Mouse (Mus musculus) forebrain, postnatal 0 days (tissue): ENCODE results near the gene Tmco1. TPM values are rescaled to one million over a fixed set of nuclear protein-coding genes. Genes with fewer than 3 reads are reported as not detected.
"Not testable (repeated sequence)": the region's sequence is repeated elsewhere in the genome, so short reads cannot be mapped to it uniquely, and the experiment has no call there.

Source experiments
- ATAC-seq: fragments of 200-750 bp; cut with Nextera tagmentation; 2 replicates; pipeline ENCODE4 v1.8.0; 2017; ENCODE audit warnings: mild to moderate bottlenecking, moderate library complexity
- DNase-seq: peaks from one replicate; pipeline ENCODE4 v3.0.0-alpha.2; 2015
- H3K27ac ChIP-seq: fragments of 300-500 bp; sonication (generic); 2 replicates; pipeline ENCODE4 v1.5.1; 2014; ENCODE audit warnings: low read depth, mild to moderate bottlenecking, antibody characterized with exemption, low read length, moderate library complexity, mixed read lengths
- H3K27me3 ChIP-seq: fragments of 300-500 bp; sonication (generic); 2 replicates; pipeline ENCODE4 v1.6.1; 2014; ENCODE audit warnings: mild to moderate bottlenecking, low read length, mixed read lengths; ENCODE audit not compliant: insufficient read depth
- H3K36me3 ChIP-seq: fragments of 300-500 bp; sonication (generic); 2 replicates; pipeline ENCODE4 v1.6.1; 2014; ENCODE audit warnings: mild to moderate bottlenecking, moderate library complexity; ENCODE audit not compliant: insufficient read depth
- H3K4me1 ChIP-seq: fragments of 300-500 bp; sonication (generic); 2 replicates; pipeline ENCODE4 v1.6.1; 2014; ENCODE audit warnings: antibody characterized with exemption; ENCODE audit not compliant: insufficient read depth
- H3K4me2 ChIP-seq: fragments of 300-500 bp; sonication (generic); 2 replicates; pipeline ENCODE4 v1.6.1; 2014; ENCODE audit warnings: low read depth, mild to moderate bottlenecking, moderate library complexity
- H3K4me3 ChIP-seq: fragments of 300-500 bp; sonication (generic); 2 replicates; pipeline ENCODE4 v1.5.1; 2014; ENCODE audit warnings: low read depth, low read length, mixed read lengths
- H3K9ac ChIP-seq: fragments of 300-500 bp; sonication (generic); 2 replicates; pipeline ENCODE4 v1.6.1; 2014; ENCODE audit warnings: mild to moderate bottlenecking
- H3K9me3 ChIP-seq: fragments of 300-500 bp; sonication (generic); 2 replicates; pipeline ENCODE4 v1.6.1; 2016; ENCODE audit warnings: low read length
- CTCF ChIP-seq: sonication (generic); IDR thresholded peaks from 2 replicates; pipeline ENCODE4 v1.5.1; 2016; ENCODE audit warnings: antibody characterized with exemption, control low read depth, low read depth
- WGBS: fragments of 180-500 bp; shearing (Covaris S2); extraction: QIAGEN DNeasy Blood & Tissue Kit; methylation state at CpG from one replicate; pipeline ENCODE4 v1.1.7; 2014; 5-methylcytosine and 5-hydroxymethylcytosine counted together
- polyA plus RNA-seq: library from polyadenylated mRNA; unstranded; fragments of >200 nt; fragmentation: Nextera tagmentation; extraction: Ambion mirVana; gene quantifications from 2 replicates; pipeline ENCODE4 v1.2.1, GENCODE M21; 2015
- total RNA-seq: library from RNA; depleted of rRNA; stranded (reverse); fragments of >200 nt; gene quantifications from 2 replicates; pipeline ENCODE4 v1.2.3, GENCODE M21; 2014

Tmco1 gene
- total and polyA plus RNA-seq, 2 experiments from 2014 or later = 55.2 to 70.0 TPM

- no peak overlapping the region for H3K4me2 ChIP-seq
- H3K9ac ChIP-seq = no peak overlapping the region
- no peaks in the 10 kb centered on the region for H3K27me3 ChIP-seq
- no peak for ATAC-seq
- H3K4me3 ChIP-seq = no peak overlapping the region
- H3K9me3 ChIP-seq = no peaks in the 10 kb centered on the region
- no peak for DNase-seq
- 0 out of 2 replicates have a peak, but pooled peaks cover 4% of the 10 kb centered on the region for H3K4me1 ChIP-seq
- H3K27ac ChIP-seq = no peak overlapping the region
- H3K36me3 ChIP-seq = no peaks in the 10 kb centered on the region
- TF ChIP-seq CTCF = no peak
- WGBS = 88% methylated on average over 10 of the region's 10 CpGs
Observed at GRCm38 (mm10) chr1:167342831-167343230, 34.7 kb downstream of the Tmco1 start.

GRCm38 (mm10) chr1:167345994-167346520 lies 37.9 kb downstream of the Tmco1 start:
- H3K9ac ChIP-seq, H3K36me3 ChIP-seq, DNase-seq, H3K27me3 ChIP-seq, ATAC-seq, H3K27ac ChIP-seq, H3K4me2 ChIP-seq, H3K9me3 ChIP-seq, H3K4me1 ChIP-seq, H3K4me3 ChIP-seq: not testable (repeated sequence)
- WGBS = 94% methylated on average over 10 of the region's 10 CpGs

GRCm38 (mm10) chr1:167349206-167349605 lies 41.0 kb downstream of the Tmco1 start:
- H3K4me2 ChIP-seq, H3K27me3 ChIP-seq, ATAC-seq, H3K4me1 ChIP-seq, H3K4me3 ChIP-seq, DNase-seq, H3K27ac ChIP-seq, H3K36me3 ChIP-seq, H3K9ac ChIP-seq, H3K9me3 ChIP-seq: not testable (repeated sequence)
- 62% methylated on average over 3 of the region's 3 CpGs for WGBS

GRCm38 (mm10) chr1:167349815-167350596 lies 41.8 kb downstream of the Tmco1 start, which contains the start of gene Aldh9a1:
Gene Aldh9a1 (plus strand): TSS chr1:167349991.
- H3K36me3 ChIP-seq = peaks cover 10% of the 10 kb centered on the region
- DNase-seq = peak; percentile 90
- no peaks in the 10 kb centered on the region for H3K4me1 ChIP-seq
- no peaks in the 10 kb centered on the region for H3K27me3 ChIP-seq
- no peaks in the 10 kb centered on the region for H3K9me3 ChIP-seq
- H3K27ac ChIP-seq = peak within 1 kb of the TSS; percentile 74
- peak; percentile 98 for ATAC-seq
- WGBS = 3% methylated on average over 55 of the region's 55 CpGs
- H3K9ac ChIP-seq = peak within 1 kb of the TSS; percentile 79
- peak within 1 kb of the TSS; percentile 71 for H3K4me2 ChIP-seq
- H3K4me3 ChIP-seq = peak within 1 kb of the TSS; percentile 64
- TF ChIP-seq CTCF = 0 out of 2 replicates have a peak, but pooled peaks have one; percentile 14

- Histone ChIP-seq H3K9me3 (no peaks in the 10 kb centered on the region), H3K9ac (peak overlapping the region; percentile 79), H3K27me3 (no peaks in the 10 kb centered on the region), H3K36me3 (peaks cover 18% of the 10 kb centered on the region), H3K27ac (no peak overlapping the region), H3K4me2 (peak overlapping the region; percentile 71), H3K4me3 (peak overlapping the region; percentile 64), H3K4me1 (no peaks in the 10 kb centered on the region)
- DNase-seq (no peak), ATAC-seq (no peak)
- 31% methylated on average over 13 of the region's 13 CpGs for WGBS
- no peak for TF ChIP-seq CTCF
Observed at GRCm38 (mm10) chr1:167350597-167351415, 42.6 kb downstream of the Tmco1 start.

- H3K9me3 ChIP-seq = no peaks in the 10 kb centered on the region
- 89% methylated on average over 14 of the region's 14 CpGs for WGBS
- H3K27ac ChIP-seq = no peak overlapping the region
- DNase-seq = no peak
- TF ChIP-seq CTCF = no peak
- no peak for ATAC-seq
- H3K36me3 ChIP-seq = peaks cover 31% of the 10 kb centered on the region
- no peak overlapping the region for H3K4me3 ChIP-seq
- no peaks in the 10 kb centered on the region for H3K4me1 ChIP-seq
- H3K4me2 ChIP-seq = no peak overlapping the region
- no peak overlapping the region for H3K9ac ChIP-seq
- H3K27me3 ChIP-seq = no peaks in the 10 kb centered on the region
Observed at GRCm38 (mm10) chr1:167352403-167352802, 44.2 kb downstream of the Tmco1 start.

- DNase-seq = no peak
- no peak overlapping the region for H3K4me2 ChIP-seq
- no peaks in the 10 kb centered on the region for H3K9me3 ChIP-seq
- TF ChIP-seq CTCF = no peak
- no peak overlapping the region for H3K27ac ChIP-seq
- no peak for ATAC-seq
- H3K9ac ChIP-seq = no peak overlapping the region
- no peak overlapping the region for H3K4me3 ChIP-seq
- H3K36me3 ChIP-seq = peaks cover 44% of the 10 kb centered on the region
- WGBS = 96% methylated on average over 9 of the region's 9 CpGs
- no peaks in the 10 kb centered on the region for H3K27me3 ChIP-seq
- H3K4me1 ChIP-seq = no peaks in the 10 kb centered on the region
Observed at GRCm38 (mm10) chr1:167357387-167357786, 49.2 kb downstream of the Tmco1 start.
